Mouse (Mus musculus) limb, embryonic 13.5 days (tissue): ENCODE data around the gene Tmigd3. TPM values are rescaled to one million over a fixed set of nuclear protein-coding genes. Genes with fewer than 3 reads are reported as not detected.

ENCODE experiments used
- ATAC-seq: fragments of 200-750 bp; cut with Nextera tagmentation; 2 replicates; pipeline ENCODE4 v1.8.0; 2017; ENCODE audit warnings: low read depth, moderate number of reproducible peaks, moderate TSS enrichment; ENCODE audit not compliant: low FRiP score
- H3K27ac ChIP-seq: fragments of 300-500 bp; sonication (generic); 2 replicates; pipeline ENCODE4 v1.5.1; 2015; ENCODE audit warnings: inconsistent platforms, mild to moderate bottlenecking, moderate library complexity
- H3K27me3 ChIP-seq: fragments of 300-500 bp; sonication (generic); 2 replicates; pipeline ENCODE4 v1.6.1; 2015; ENCODE audit warnings: mild to moderate bottlenecking, inconsistent platforms
- H3K36me3 ChIP-seq: fragments of 300-500 bp; sonication (generic); 2 replicates; pipeline ENCODE4 v1.6.1; 2015; ENCODE audit warnings: inconsistent platforms, mild to moderate bottlenecking, moderate library complexity
- H3K4me1 ChIP-seq: fragments of 300-500 bp; sonication (generic); 2 replicates; pipeline ENCODE4 v1.6.1; 2015; ENCODE audit warnings: inconsistent platforms
- H3K4me2 ChIP-seq: fragments of 300-500 bp; sonication (generic); replicated peaks from 2 replicates; pipeline ENCODE4 v1.6.1; 2015; ENCODE audit warnings: inconsistent platforms, mild to moderate bottlenecking, moderate library complexity
- H3K4me3 ChIP-seq: fragments of 300-500 bp; sonication (generic); 2 replicates; pipeline ENCODE4 v1.5.1; 2015; ENCODE audit warnings: moderate library complexity, mild to moderate bottlenecking, inconsistent platforms
- H3K9ac ChIP-seq: fragments of 300-500 bp; sonication (generic); 2 replicates; pipeline ENCODE4 v1.6.1; 2015; ENCODE audit warnings: mild to moderate bottlenecking, inconsistent platforms
- H3K9me3 ChIP-seq: fragments of 300-500 bp; sonication (generic); 2 replicates; pipeline ENCODE4 v1.6.1; 2016; ENCODE audit warnings: inconsistent platforms
- WGBS: fragments of 180-500 bp; shearing (Covaris S2); methylation state at CpG from one replicate; pipeline ENCODE4 v1.1.7; 2015; 5-methylcytosine and 5-hydroxymethylcytosine counted together
- polyA plus RNA-seq: library from polyadenylated mRNA; unstranded; fragments of >200 nt; fragmentation: Nextera tagmentation; extraction: Ambion mirVana; gene quantifications from 2 replicates; pipeline ENCODE4 v1.2.1, GENCODE M21; 2015

Tmigd3 gene
- polyA plus RNA-seq, 1 experiment from 2014 or later = not detected

DNA sequence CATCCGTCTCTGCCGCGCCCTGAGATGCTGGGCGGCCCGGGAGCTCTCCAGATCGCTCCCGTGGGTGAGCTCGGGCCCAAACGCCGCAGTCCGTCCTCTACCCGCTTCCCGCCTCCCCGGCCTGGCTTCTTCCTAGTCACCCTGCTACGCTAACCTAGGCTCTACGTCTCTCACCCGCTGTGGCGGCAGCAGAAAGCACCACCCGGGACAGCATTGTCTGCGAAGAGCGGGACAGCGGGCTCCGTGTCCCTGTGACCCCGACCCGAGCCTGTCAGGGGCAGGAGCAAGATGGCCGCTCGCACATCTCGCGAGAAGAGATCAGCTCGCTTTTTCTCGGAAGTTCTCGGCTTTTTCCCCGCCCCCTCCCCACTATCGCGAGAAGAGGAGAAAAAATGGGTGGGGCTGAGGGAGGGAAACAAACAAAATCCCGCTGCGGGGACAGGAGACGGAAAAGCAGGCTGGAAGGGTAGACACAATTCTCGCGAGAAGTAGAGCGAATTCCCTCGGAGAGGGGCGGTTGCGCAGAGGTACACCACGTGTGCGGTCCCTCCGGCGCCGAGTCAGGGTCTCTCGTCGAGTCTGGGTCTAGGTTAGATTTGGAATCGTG lies 88.4 kb downstream of the Tmigd3 start, which contains the start of gene Wdr77:
Gene Wdr77 (plus strand): TSS at position 396 of the 607 bp plus-strand sequence.
- peak within 1 kb of the TSS; percentile 96 for H3K9ac ChIP-seq
- H3K9me3 ChIP-seq = no peaks in the 10 kb centered on the region; the same call in 1 of the 2 replicates
- under 1% methylated on average over 52 of the region's 52 CpGs for WGBS
- peak within 1 kb of the TSS; percentile 95 for H3K4me3 ChIP-seq
- peak; percentile 97 for ATAC-seq
- H3K36me3 ChIP-seq = peaks cover 48% of the 10 kb centered on the region
- H3K4me1 ChIP-seq = peaks cover 32% of the 10 kb centered on the region
- H3K4me2 ChIP-seq = peak within 1 kb of the TSS; percentile 89
- H3K27ac ChIP-seq = peak within 1 kb of the TSS; percentile 79
- no peaks in the 10 kb centered on the region for H3K27me3 ChIP-seq

DNA sequence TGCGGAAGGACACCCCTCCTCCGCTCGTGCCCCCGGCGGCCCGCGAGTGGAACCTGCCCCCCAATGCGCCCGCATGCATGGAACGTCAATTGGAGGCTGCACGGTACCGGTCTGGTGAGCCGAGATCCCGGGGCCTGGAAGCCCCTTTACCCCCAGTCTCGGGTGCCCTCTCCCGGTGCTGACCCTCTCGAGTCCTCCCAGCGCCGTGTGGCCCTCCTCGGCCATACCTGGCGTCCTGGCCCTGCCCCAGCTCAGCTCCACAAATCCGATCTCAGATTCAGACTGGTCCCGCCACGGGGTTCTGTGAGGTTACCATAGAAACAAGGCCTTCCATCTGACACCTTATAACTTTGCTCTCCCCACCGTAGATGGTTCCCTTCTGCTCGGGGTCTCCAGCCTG lies 88.9 kb downstream of the Tmigd3 start:
- Histone ChIP-seq H3K4me2 (peak overlapping the region; percentile 89), H3K27ac (peak overlapping the region; percentile 79; the same call in 1 of the 2 replicates), H3K9ac (peak overlapping the region; percentile 95), H3K4me3 (peak overlapping the region; percentile 95), H3K9me3 (no peaks in the 10 kb centered on the region; the same call in 1 of the 2 replicates), H3K36me3 (peaks cover 53% of the 10 kb centered on the region), H3K27me3 (no peaks in the 10 kb centered on the region), H3K4me1 (peaks cover 32% of the 10 kb centered on the region)
- under 1% methylated on average over 26 of the region's 26 CpGs for WGBS
- peak; percentile 80 for ATAC-seq

DNA sequence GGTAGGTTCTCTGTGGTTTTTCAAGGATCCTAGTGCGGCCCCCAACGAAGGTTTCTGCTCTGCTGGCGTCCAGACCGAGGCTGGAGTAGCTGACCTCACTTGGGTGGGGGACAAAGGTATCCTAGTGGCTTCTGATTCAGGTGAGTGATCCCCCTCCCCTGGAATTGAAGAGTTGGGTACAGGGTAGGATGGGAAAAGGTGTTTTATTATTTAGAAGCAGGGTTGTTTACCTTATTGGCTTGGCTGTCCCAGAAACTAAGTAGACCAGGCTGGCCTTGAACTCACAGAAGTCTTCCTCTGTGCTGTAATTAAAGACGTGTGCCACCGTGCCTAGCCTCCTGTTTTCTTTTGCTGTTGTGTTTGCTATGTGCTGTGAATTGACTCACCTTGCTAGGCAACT lies 89.3 kb downstream of the Tmigd3 start, which contains the start of gene Atp5f1:
Gene Atp5f1 (minus strand): TSS at position 101 of the 400 bp plus-strand sequence.
- H3K4me1 ChIP-seq = peaks cover 32% of the 10 kb centered on the region
- H3K36me3 ChIP-seq = peaks cover 53% of the 10 kb centered on the region
- H3K4me2 ChIP-seq = peak within 1 kb of the TSS; percentile 89
- H3K9ac ChIP-seq = peak within 1 kb of the TSS; percentile 96
- H3K27ac ChIP-seq = peak within 1 kb of the TSS; percentile 79
- H3K9me3 ChIP-seq = no peaks in the 10 kb centered on the region; the same call in 1 of the 2 replicates
- peak within 1 kb of the TSS; percentile 95 for H3K4me3 ChIP-seq
- H3K27me3 ChIP-seq = no peaks in the 10 kb centered on the region
- WGBS = 4% methylated on average over 6 of the region's 6 CpGs
- ATAC-seq = no peak

- H3K27me3 ChIP-seq = no peaks in the 10 kb centered on the region
- H3K9ac ChIP-seq = peak overlapping the region; percentile 95; the same call in 1 of the 2 replicates
- H3K4me3 ChIP-seq = peak overlapping the region; percentile 95; the same call in 1 of the 2 replicates
- no peak for ATAC-seq
- H3K9me3 ChIP-seq = no peaks in the 10 kb centered on the region; the same call in 1 of the 2 replicates
- no peak overlapping the region for H3K27ac ChIP-seq
- peaks cover 32% of the 10 kb centered on the region for H3K4me1 ChIP-seq
- WGBS = 100% methylated on average over 2 of the region's 2 CpGs
- peaks cover 58% of the 10 kb centered on the region for H3K36me3 ChIP-seq
- peak overlapping the region; percentile 89 for H3K4me2 ChIP-seq
Measured at GRCm38 (mm10) chr3:105960700-105961099, 90.0 kb downstream of the Tmigd3 start.

DNA sequence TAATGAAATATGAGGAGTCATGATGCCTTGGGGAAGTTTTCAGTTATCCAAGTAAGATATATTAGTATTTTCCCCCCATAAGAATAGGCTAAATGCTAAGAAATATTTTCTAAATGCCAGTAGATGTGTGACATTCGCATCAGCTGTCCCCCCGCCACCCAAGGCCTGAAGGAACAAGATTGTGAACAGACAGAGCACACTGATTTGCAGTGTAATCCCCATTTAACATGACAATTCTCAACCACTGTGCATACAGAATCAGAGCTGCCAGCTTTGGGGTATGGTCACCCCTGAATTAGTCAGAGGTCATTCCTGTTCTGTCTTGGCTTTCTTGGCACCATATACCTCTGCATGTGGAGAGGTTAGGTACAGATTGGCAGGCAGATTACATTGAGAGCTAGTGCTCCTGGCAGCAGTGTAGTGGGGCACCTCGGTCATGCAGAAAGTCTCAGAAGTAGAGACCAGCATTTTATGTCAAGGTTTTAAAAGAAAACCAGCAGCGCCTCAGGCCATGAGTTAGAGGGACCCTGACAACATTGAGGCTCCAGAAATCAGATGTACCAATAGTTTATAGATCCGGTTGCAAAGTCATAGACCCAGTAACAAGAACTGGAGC lies 101.2 kb downstream of the Tmigd3 start:
- H3K27ac ChIP-seq = no peak overlapping the region
- H3K36me3 ChIP-seq = peaks cover 38% of the 10 kb centered on the region
- H3K9me3 ChIP-seq = no peaks in the 10 kb centered on the region
- WGBS = 80% methylated on average over 5 of the region's 5 CpGs
- no peak overlapping the region for H3K4me3 ChIP-seq
- H3K9ac ChIP-seq = no peak overlapping the region
- H3K4me1 ChIP-seq = no peaks in the 10 kb centered on the region
- no peaks in the 10 kb centered on the region for H3K27me3 ChIP-seq
- H3K4me2 ChIP-seq = no peak overlapping the region
- no peak for ATAC-seq

DNA sequence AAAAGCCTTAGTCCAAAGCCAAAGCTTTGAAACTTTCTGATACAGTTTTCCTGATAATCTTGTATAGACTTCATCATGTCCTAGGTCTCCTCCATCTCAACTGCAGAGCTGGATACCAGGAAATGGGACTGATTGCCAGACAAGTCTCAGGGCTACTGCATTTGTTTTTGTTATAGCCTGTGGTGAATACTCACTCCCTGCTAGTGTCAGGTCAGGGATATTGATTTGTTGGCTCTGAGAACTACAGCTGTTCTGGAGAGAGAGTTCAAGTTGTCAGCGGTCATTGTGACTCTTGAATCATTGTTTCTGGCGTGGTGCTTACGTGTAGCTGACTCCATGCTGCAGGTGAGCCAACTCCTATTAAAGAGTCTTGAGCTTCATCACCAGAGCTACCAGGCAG lies 102.7 kb downstream of the Tmigd3 start, which contains the start of gene Ovgp1:
Gene Ovgp1 (plus strand): TSS at position 301 of the 400 bp plus-strand sequence.
- no peak within 1 kb of the TSS for H3K27ac ChIP-seq
- H3K4me3 ChIP-seq = no peak within 1 kb of the TSS
- H3K9me3 ChIP-seq = no peaks in the 10 kb centered on the region
- WGBS = 87% methylated on average over 3 of the region's 3 CpGs
- peaks cover 24% of the 10 kb centered on the region for H3K36me3 ChIP-seq
- no peak for ATAC-seq
- no peaks in the 10 kb centered on the region for H3K27me3 ChIP-seq
- H3K4me1 ChIP-seq = no peaks in the 10 kb centered on the region
- H3K4me2 ChIP-seq = no peak within 1 kb of the TSS
- H3K9ac ChIP-seq = no peak within 1 kb of the TSS

Other genes with a start within 250 kb of the Tmigd3 start
- gene Ddx20, start 183.3 kb upstream of the Tmigd3 start, polyA plus RNA-seq = 39.3 and 40.1 TPM in 2 replicates
- gene Inka2, start 166.3 kb upstream of the Tmigd3 start, polyA plus RNA-seq = 2.1 and 2.5 TPM in 2 replicates
- gene Rap1a, start 69.6 kb upstream of the Tmigd3 start, polyA plus RNA-seq = 95.5 and 98.4 TPM in 2 replicates
- gene Adora3, start within 50 bp of the Tmigd3 start, polyA plus RNA-seq = 0.36 and 0.90 TPM in 2 replicates
- 0.38 and 0.55 TPM in 2 replicates for gene I830077J02Rik, start 61.8 kb downstream of the Tmigd3 start, polyA plus RNA-seq
- 114 and 119 TPM in 2 replicates for gene Wdr77, start 88.5 kb downstream of the Tmigd3 start, polyA plus RNA-seq
- 456 and 469 TPM in 2 replicates for gene Atp5f1, start 89.2 kb downstream of the Tmigd3 start, polyA plus RNA-seq
- gene Ovgp1, start 102.8 kb downstream of the Tmigd3 start, polyA plus RNA-seq = 1.5 TPM in 2 replicates
- gene Pifo, start 143.7 kb downstream of the Tmigd3 start, polyA plus RNA-seq = not detected in 2 replicates
- not detected in 2 replicates for gene Chil5, start 161.9 kb downstream of the Tmigd3 start, polyA plus RNA-seq
- gene Chia1, start 242.3 kb downstream of the Tmigd3 start, polyA plus RNA-seq = not detected in 2 replicates